Mouse (Mus musculus) myocyte (in vitro differentiated cells): ENCODE data around the gene Pim1. TPM values are rescaled to one million over a fixed set of nuclear protein-coding genes. Genes with fewer than 3 reads are reported as not detected.

Source experiments
- H3K27me3 ChIP-seq: one replicate; pipeline ENCODE4 v1.6.1; 2011; ENCODE audit not compliant: control insufficient read depth, insufficient read depth, insufficient read length
- H3K36me3 ChIP-seq: one replicate; pipeline ENCODE4 v1.6.1; 2011; ENCODE audit not compliant: control insufficient read depth, insufficient read depth
- H3K4me2 ChIP-seq: one replicate; pipeline ENCODE4 v1.6.1; 2011; ENCODE audit warnings: low read depth, control low read depth
- H3K4me3 ChIP-seq: one replicate; pipeline ENCODE4 v1.5.1; 2011; ENCODE audit warnings: mild to moderate bottlenecking, control low read depth, moderate library complexity
- H3K79me2 ChIP-seq: one replicate; pipeline ENCODE4 v1.6.1; 2011; ENCODE audit not compliant: control insufficient read depth, insufficient read depth
- H3ac ChIP-seq: one replicate; pipeline ENCODE4 v1.6.1; 2011; ENCODE audit not compliant: control insufficient read depth, insufficient read length
- CEBPB ChIP-seq: IDR thresholded peaks from 2 replicates; pipeline ENCODE4 v1.6.1; 2011; ENCODE audit warnings: mild to moderate bottlenecking, moderate library complexity; ENCODE audit not compliant: poor library complexity, insufficient read depth, severe bottlenecking
- E2F4 ChIP-seq: IDR thresholded peaks from one replicate; pipeline ENCODE4 v1.6.1; 2011; ENCODE audit warnings: mild to moderate bottlenecking, control low read depth, moderate library complexity; ENCODE audit not compliant: insufficient read depth
- MAX ChIP-seq: IDR thresholded peaks from one replicate; pipeline ENCODE4 v1.6.1; 2011; ENCODE audit warnings: low read depth, mild to moderate bottlenecking, control low read depth
- MYOD1 ChIP-seq, 3 experiments: IDR thresholded peaks; one replicate each; pipeline ENCODE4 v1.6.1; 2011; ENCODE audit warnings: control low read depth in 2 of 3, low read depth in 2 of 3, mild to moderate bottlenecking in 2 of 3, moderate library complexity in 1 of 3; ENCODE audit not compliant: insufficient read length in 2 of 3, control insufficient read depth in 1 of 3
- MYOG ChIP-seq, 3 experiments: IDR thresholded peaks; one replicate each; pipeline ENCODE4 v1.6.1; 2011; ENCODE audit warnings: control low read depth in 2 of 3, low read depth in 2 of 3, mild to moderate bottlenecking in 2 of 3; ENCODE audit not compliant: insufficient read length in 2 of 3, control insufficient read depth in 1 of 3, insufficient read depth in 1 of 3
- POLR2A ChIP-seq: IDR thresholded peaks from one replicate; pipeline ENCODE4 v1.6.1; 2011; ENCODE audit warnings: low read depth, mild to moderate bottlenecking, control low read depth, moderate library complexity; ENCODE audit not compliant: insufficient read length
- POLR2AphosphoS2 ChIP-seq: IDR thresholded peaks from one replicate; pipeline ENCODE4 v1.6.1; 2011; ENCODE audit warnings: low read depth, control low read depth; ENCODE audit not compliant: insufficient read length
- REST ChIP-seq: IDR thresholded peaks from one replicate; pipeline ENCODE4 v1.6.1; 2011; ENCODE audit warnings: mild to moderate bottlenecking, control low read depth, moderate library complexity; ENCODE audit not compliant: insufficient read depth, insufficient read length
- SRF ChIP-seq: IDR thresholded peaks from one replicate; pipeline ENCODE4 v1.6.1; 2011; ENCODE audit warnings: low read depth; ENCODE audit not compliant: control insufficient read depth, insufficient read length
- TCF12 ChIP-seq: IDR thresholded peaks from one replicate; pipeline ENCODE4 v1.6.1; 2011; ENCODE audit warnings: mild to moderate bottlenecking, control low read depth; ENCODE audit not compliant: poor library complexity, insufficient read depth, severe bottlenecking
- TCF3 ChIP-seq: IDR thresholded peaks from one replicate; pipeline ENCODE4 v1.6.1; 2011; ENCODE audit warnings: low read depth, control low read depth; ENCODE audit not compliant: insufficient read length
- USF1 ChIP-seq: IDR thresholded peaks from one replicate; pipeline ENCODE4 v1.6.1; 2011; ENCODE audit warnings: low read depth, mild to moderate bottlenecking, control low read depth, moderate library complexity
- polyA plus RNA-seq: library from polyadenylated mRNA; unstranded; fragments of >200 nt; fragmentation: generic; extraction: Trizol; gene quantifications from one replicate; pipeline ENCODE4 v1.2.1, GENCODE M21; 2012; ENCODE audit warnings: missing spikeins

Gene Pim1
- polyA plus RNA-seq, 1 experiment, result 16.3 TPM

DNA sequence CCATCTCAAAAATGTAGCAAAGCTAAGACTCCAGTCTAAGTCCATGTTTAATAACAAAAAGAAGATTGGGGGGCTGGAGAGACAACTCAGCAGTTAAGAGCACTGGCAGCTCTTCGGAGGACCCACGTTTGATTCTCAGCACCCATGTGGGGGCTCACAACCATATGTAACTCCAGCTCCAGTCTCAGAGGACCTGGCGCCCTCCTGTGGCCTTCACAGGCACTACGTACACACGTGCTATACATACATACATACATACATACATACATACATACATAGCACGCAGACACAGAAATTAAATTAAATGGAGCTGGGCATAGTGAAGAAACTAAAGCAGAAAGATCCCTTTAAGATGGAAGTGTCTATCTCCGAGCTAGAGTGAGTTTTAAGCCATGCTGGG, 7.9 kb upstream of the Pim1 start:
- H3ac ChIP-seq, result no peak overlapping the region
- TF ChIP-seq MYOG (IDR thresholded peaks at IDR 0.05; ENCODE audit: control insufficient read depth in 1 of 3, insufficient read depth in 1 of 3, insufficient read length in 2 of 3, low read depth in 2 of 3), result no peak
- no peak for TF ChIP-seq E2F4
- TF ChIP-seq REST, result no peak
- TF ChIP-seq TCF12, result no peak
- no peak overlapping the region for H3K4me3 ChIP-seq

DNA sequence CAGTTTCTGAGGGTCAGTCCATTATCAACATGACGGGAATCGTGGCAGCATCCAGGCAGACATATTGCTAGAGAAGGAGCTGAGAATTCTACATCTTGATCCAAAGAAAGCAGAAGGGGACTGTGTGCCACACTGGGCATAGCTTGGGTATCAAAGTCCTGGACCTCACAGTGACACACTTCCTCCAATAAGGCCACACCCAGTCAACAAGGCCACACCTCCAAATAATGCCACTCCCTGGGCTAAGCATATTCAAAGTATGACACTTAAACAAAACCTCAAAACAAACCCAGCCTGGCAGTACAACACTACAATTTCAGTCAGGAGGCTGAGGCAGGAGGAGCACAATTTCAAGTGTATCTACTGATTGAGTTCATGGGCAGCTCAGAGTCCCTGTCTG, 7.3 kb upstream of the Pim1 start:
- H3K4me2 ChIP-seq, result no peak overlapping the region
- no peak overlapping the region for H3ac ChIP-seq
- TF ChIP-seq E2F4 (no peak), SRF (no peak), MAX (no peak), CEBPB (no peak), POLR2A (no peak), TCF12 (no peak), USF1 (no peak), REST (no peak), POLR2AphosphoS2 (no peak), MYOD1 (IDR thresholded peaks at IDR 0.05; ENCODE audit: control insufficient read depth in 1 of 3, insufficient read length in 2 of 3, low read depth in 2 of 3) (no peak), MYOG (IDR thresholded peaks at IDR 0.05; ENCODE audit: control insufficient read depth in 1 of 3, insufficient read depth in 1 of 3, insufficient read length in 2 of 3, low read depth in 2 of 3) (no peak), TCF3 (no peak)
- H3K27me3 ChIP-seq, result no peaks in the 10 kb centered on the region
- no peaks in the 10 kb centered on the region for H3K79me2 ChIP-seq
- H3K4me3 ChIP-seq, result no peak overlapping the region
- H3K36me3 ChIP-seq, result no peaks in the 10 kb centered on the region

More for the DNA sequence above, 7.9 kb upstream of the Pim1 start:
- Histone ChIP-seq H3K4me2 (no peak overlapping the region), H3K27me3 (no peaks in the 10 kb centered on the region), H3K36me3 (no peaks in the 10 kb centered on the region), H3K79me2 (no peaks in the 10 kb centered on the region)

GRCm38 (mm10) chr17:29484431-29484830, 6.1 kb upstream of the Pim1 start:
- Histone ChIP-seq H3K36me3 (no peaks in the 10 kb centered on the region), H3K79me2 (no peaks in the 10 kb centered on the region), H3K4me3 (no peak overlapping the region), H3K27me3 (no peaks in the 10 kb centered on the region), H3K4me2 (no peak overlapping the region), H3ac (no peak overlapping the region)
- TF ChIP-seq MYOD1 (IDR thresholded peaks at IDR 0.05; ENCODE audit: control insufficient read depth in 1 of 3, insufficient read length in 2 of 3, low read depth in 2 of 3) (no peak), E2F4 (no peak), POLR2A (no peak), TCF12 (no peak), MYOG (IDR thresholded peaks at IDR 0.05; ENCODE audit: control insufficient read depth in 1 of 3, insufficient read depth in 1 of 3, insufficient read length in 2 of 3, low read depth in 2 of 3) (no peak), CEBPB (no peak), TCF3 (no peak), REST (no peak), POLR2AphosphoS2 (no peak), MAX (no peak), USF1 (no peak), SRF (no peak)

DNA sequence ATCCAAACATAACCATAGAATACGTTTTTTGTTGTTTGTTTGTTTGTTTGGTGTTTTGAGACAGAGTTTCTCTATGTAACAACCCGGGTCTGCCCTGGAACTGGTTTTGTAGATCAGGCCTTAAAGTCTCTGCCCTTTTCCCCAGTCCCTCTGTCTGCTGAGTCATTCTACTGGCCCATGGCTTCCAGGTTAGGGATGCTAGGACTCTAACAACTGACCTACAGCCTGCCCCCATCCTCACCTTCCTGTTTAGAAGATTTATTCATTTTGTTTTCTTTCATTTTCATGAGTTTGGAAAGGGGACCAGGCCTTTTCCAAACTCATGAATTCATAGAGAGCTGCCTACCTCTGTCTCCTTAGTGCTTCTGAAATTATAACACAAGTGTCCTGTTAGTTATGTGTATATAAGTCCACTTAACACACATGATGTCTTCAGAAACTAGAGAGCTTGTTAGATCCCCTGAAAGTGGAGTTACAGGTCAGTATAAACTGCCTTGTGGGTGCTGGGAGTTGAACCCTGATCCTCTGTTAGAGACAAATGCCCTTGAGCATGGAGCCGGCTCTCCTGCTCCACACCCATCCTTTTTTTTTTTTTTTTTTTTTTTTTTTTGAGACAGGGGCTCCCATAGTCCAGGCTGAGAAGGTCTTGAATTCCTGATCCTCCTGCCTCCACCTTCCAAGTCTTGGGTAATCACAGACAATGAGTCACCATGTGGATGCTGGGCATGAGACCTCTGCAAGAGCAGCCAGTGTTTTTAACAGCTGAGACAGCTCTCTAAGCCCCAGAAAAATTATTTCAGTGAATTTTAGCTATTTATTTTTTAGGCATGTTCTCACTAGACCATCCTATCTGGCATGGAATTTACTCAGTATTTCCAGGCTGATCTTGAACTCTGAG, 5.0 kb upstream of the Pim1 start:
- no peak overlapping the region for H3K4me2 ChIP-seq
- H3K36me3 ChIP-seq, result no peaks in the 10 kb centered on the region
- no peak overlapping the region for H3K4me3 ChIP-seq
- no peak overlapping the region for H3ac ChIP-seq
- H3K27me3 ChIP-seq, result no peaks in the 10 kb centered on the region
- TF ChIP-seq MYOG (IDR thresholded peaks at IDR 0.05; ENCODE audit: control insufficient read depth in 1 of 3, insufficient read depth in 1 of 3, insufficient read length in 2 of 3, low read depth in 2 of 3) (no peak), CEBPB (peak; percentile 89)
- H3K79me2 ChIP-seq, result no peaks in the 10 kb centered on the region

DNA sequence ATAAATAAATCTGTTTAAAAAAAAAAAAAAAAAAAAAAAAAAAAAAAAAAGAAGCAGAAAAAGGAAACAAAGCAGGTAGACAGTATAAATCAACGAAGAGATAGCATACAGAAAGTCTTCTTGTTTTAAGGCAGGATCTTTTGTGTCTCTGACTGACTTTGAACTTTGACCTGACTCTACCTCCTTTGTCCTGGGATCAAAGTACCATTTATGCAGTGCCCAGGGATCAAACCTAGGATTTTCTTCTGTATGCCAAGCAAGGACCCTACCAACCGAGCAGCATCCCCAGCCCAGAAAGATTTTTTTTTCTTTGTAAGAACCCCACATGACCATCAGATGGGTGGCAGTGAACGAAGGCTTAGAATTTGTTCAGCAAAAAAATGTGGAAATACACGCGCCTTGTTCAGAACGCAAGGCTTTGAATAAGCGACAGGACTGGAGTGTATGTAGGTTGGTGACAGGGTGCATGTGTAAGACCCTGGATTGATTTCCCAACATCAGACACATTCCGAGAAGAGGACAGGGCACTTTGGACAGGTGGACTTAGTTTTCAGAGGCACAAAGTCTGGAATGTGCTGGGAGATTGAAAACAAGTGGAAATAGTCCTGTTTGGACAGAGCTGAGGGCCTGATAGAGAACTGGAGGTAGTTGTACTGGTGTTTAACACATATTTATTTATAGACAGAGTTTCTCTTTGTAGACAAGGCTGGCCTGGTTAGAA, 2.1 kb upstream of the Pim1 start:
- Histone ChIP-seq H3K4me2 (peak overlapping the region; percentile 84), H3K4me3 (no peak overlapping the region)
- TF ChIP-seq POLR2A (no peak), REST (no peak), MAX (no peak), E2F4 (no peak), MYOG (IDR thresholded peaks at IDR 0.05; ENCODE audit: control insufficient read depth in 1 of 3, insufficient read depth in 1 of 3, insufficient read length in 2 of 3, low read depth in 2 of 3) (no peak), TCF12 (no peak)

More for the DNA sequence above, 2.1 kb upstream of the Pim1 start:
- Histone ChIP-seq H3K27me3 (no peaks in the 10 kb centered on the region), H3ac (no peak overlapping the region), H3K36me3 (no peaks in the 10 kb centered on the region), H3K79me2 (no peaks in the 10 kb centered on the region)
